Mouse (Mus musculus): ENCODE results near the gene Agpat3.
A peak's percentile ranks its signal among the peaks of the same experiment; 100 is the strongest.

Gene Agpat3

DNA sequence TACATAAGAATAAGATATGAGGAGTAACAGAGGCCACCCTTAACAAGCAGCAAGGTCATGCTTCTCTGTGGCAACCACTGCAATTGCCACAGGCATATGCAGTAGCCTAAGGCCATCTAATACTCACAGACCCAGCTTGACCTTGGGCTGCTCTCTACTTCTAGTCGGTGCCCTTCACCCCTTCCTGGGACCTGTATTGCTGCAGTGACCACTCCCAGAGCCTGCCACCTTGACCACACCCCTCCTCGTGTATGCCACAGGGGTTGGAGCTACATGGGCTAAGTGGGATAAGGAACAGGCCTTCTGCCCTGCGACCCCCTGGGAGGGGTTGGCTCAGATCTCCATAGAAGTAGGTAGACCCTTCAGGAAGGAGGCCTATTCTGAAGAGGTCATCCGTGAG lies 55.3 kb downstream of the Agpat3 start:
- no peak for DNase-seq (ENCODE audit: low spot score in 2 of 2)

- DNase-seq (ENCODE audit: low spot score in 2 of 2): no peak
Observed at GRCm38 (mm10) chr10:78296371-78296770, 55.9 kb downstream of the Agpat3 start.

DNA sequence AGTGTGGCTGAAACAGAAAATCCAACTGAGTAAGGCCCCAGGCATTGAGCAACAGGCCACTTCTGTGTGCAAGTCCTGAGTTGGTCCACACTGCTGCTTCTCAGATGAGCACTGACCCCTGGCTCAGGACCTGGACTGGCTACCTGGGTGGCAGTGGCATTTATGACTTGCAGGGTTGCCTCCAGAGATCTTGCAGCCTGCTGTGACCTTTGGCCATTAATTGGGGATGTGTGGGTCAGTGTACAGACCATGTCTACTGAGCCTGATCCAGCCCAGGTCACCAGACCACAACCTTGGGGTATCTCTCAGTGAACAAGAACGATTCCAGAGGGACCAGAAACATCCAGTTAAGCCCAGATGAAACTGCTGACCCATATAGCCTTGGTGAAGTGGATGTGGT lies 58.7 kb downstream of the Agpat3 start:
- DNase-seq (ENCODE audit: low spot score in 2 of 2): no peak

DNA sequence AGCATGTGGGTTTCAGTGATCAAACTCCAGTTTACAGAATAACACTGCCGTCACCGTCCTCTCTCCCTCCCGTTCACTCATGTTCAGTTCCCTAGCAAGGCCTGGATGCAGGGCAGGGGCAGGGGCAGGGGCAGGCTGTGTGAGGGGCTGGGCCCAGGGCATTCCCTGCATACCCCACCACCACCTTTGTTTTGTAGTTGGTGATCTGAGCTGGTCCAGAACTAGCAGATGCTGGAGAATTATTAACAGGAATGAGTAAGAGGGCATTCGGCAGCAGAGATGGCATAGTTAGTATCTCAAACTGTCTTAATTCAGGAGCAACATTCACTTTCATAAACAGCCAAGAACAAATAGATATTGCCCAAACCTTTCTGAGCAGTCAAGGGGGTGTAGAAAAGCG lies 59.9 kb downstream of the Agpat3 start:
- no peak for DNase-seq (ENCODE audit: low spot score in 2 of 2)

DNA sequence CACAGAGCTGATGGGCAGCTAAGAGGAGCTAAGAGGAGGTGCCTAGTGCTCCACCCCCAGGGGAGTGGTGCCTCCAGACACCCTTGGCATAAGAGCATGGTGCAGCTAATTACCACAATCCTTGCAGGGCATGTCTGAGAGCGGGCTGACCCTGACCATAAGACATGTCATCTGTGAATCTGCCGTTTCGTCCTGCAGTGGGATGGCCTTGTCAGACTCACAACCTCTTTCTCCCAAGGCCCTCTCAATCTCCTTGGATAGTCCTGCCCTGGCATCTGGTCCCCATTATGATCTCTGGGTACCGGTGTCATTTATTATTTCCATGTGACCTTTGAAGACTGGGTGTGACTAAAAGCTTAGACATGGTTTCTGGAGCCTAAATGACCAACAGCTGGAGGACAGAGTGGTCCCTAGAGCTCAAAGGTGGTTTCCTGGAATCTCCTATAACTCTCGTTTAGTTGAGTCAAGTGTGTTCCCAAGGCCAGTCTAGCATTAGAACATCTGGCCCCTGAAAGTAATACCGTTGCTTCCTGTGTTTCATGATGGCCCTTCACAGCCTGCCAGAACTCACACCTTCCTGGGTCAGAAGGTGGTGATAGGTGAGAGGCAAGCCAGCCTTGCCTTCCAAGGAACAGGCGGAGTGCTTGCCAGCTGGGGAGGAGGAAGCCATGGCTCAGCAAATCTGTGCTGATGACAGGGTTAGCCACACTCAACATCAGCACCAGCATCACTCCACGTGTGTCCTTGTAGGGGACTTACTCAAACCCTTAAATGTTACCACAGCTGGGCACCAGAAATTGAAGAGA lies 61.4 kb downstream of the Agpat3 start:
- DNase-seq (ENCODE audit: low spot score in 2 of 2): no peak

GRCm38 (mm10) chr10:78288896-78289295 lies 63.4 kb downstream of the Agpat3 start:
- DNase-seq (ENCODE audit: low spot score in 2 of 2): no peak

GRCm38 (mm10) chr10:78288135-78288534 lies 64.2 kb downstream of the Agpat3 start:
- DNase-seq (ENCODE audit: low spot score in 2 of 2): no peak

GRCm38 (mm10) chr10:78287465-78288132 lies 64.7 kb downstream of the Agpat3 start:
- no peak for DNase-seq (ENCODE audit: low spot score in 2 of 2)

GRCm38 (mm10) chr10:78285959-78286358 lies 66.3 kb downstream of the Agpat3 start:
- no peak for DNase-seq (ENCODE audit: low spot score in 2 of 2)

- DNase-seq (ENCODE audit: low spot score in 2 of 2): no peak
Observed at GRCm38 (mm10) chr10:78285409-78285808, 66.9 kb downstream of the Agpat3 start.

DNA sequence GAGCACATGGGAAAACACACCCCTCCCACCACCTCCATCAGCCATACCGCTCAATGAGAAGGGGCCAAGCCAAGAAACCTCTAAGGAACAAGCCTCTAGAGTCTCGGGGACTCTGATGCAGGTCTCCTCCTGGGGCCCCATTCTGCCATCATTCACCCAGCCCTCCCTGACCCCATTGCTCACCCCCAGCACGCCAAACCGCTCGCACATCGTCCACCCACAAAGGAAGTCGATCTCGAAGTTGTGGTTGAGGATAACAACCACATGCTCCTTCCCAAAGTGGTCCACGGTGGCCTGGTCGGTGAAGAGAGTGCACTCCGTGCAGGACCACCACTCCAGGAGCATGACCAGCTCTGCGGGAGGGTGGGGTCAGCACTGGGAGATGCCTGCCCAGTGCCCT lies 67.5 kb downstream of the Agpat3 start:
- DNase-seq (ENCODE audit: low spot score in 2 of 2): no peak

DNA sequence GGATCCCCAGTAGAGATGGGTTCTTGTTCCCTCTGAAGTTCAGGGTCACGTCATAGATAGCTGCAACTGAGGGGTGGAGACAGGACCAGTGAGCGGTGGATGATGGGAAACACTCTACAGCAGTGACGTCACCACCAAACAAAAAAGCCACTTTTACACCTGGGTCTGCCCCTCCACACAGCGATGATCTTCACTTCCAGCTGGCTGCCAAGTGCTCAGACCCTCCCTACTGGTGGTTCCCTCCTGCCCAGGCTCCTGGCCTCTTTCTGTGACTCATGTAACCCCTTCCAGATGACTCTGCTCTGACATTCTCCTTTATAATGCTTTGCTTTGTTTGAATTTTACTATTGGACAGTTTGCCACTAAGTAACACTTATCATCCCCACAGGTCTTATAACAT lies 69.9 kb downstream of the Agpat3 start:
- DNase-seq (ENCODE audit: low spot score in 2 of 2): no peak

GRCm38 (mm10) chr10:78280486-78280885 lies 71.8 kb downstream of the Agpat3 start:
- no peak for DNase-seq (ENCODE audit: low spot score in 2 of 2)

DNA sequence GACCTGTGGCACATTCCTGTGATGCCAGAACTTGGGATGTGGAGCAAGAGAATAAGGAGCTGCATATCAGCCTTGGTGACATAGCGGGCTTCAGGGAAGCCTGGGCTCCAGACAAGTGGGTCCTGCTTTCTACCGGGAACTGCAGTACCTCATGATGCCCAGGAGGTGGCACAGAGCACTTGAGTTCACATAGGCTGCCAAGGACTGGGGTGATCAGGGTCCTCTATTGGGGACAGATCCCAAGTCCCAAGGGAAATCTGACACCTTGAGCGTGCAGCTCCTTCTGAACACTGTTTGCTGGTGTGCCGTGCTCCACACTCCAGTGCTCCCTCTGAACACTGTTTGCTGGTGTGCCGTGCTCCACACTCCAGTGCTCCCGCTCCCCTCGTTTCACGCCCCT lies 73.1 kb downstream of the Agpat3 start:
- DNase-seq (ENCODE audit: low spot score in 2 of 2): peak; percentile 38 to 48

GRCm38 (mm10) chr10:78277835-78278234 lies 74.5 kb downstream of the Agpat3 start:
- DNase-seq (ENCODE audit: low spot score in 2 of 2): no peak

DNA sequence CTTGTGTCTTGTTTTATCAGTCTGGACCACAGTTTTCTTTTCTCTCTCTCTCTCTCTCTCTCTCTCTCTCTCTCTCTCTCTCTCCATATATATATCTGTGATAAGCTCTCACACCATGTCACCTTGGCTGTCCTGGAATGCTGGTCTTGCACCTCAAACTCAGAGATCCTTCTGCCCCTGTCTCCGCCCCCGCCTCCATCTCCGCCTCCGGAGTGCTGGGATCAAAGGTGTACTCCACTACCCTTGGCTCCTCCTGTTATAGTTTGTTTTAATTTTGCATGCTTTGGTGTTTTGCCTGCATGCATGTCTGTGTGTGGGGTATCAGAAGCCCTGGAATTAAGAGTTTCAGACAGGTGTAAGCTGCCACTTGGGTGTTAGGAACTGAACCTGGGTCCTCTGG lies 76.0 kb downstream of the Agpat3 start:
- DNase-seq (ENCODE audit: low spot score in 2 of 2): no peak

DNA sequence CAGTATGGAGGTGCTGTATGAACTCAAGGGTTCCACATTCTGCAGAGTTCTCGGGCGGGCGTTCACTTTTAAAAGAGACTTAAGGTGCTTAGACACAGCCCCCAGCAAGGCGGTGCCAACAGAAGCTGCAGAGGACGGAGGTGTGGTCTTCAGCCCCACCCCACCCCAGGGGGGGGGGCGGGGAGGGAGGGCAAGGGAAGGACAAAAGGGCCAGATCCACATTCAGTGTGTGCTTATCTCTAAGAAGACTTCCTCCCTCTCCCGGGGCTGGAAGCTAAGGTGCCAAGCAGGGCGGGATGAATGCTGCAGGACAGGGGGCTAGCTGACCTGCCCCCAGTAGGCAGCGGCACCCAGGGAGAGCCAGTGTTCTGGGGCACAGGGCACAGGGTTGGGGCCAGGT lies 79.4 kb downstream of the Agpat3 start:
- DNase-seq (ENCODE audit: low spot score in 2 of 2): peak in 1 of 2 experiments; percentile 21

GRCm38 (mm10) chr10:78265881-78266280 lies 86.4 kb downstream of the Agpat3 start:
- DNase-seq (ENCODE audit: low spot score in 2 of 2): no peak

DNA sequence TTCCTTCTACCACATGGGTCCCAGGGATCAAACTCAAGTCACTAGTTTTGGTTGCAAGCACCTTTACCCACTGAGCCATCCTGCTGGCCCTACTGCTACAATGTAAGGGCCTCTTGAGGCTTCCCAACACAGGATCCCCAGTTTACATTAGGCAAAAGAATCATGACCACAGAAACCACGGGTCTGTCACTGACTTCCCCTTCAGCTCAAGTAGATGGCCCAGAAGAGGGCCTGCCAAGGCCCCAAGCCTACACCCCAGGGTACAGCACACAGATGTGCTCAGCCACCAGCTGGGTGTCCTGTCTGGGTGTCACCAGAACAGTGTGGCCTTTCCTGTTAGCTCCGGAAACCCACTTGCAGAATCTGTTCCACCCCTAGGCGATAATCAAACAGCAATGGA lies 87.6 kb downstream of the Agpat3 start:
- DNase-seq (ENCODE audit: low spot score in 2 of 2): peak in 1 of 2 experiments; percentile 19

DNA sequence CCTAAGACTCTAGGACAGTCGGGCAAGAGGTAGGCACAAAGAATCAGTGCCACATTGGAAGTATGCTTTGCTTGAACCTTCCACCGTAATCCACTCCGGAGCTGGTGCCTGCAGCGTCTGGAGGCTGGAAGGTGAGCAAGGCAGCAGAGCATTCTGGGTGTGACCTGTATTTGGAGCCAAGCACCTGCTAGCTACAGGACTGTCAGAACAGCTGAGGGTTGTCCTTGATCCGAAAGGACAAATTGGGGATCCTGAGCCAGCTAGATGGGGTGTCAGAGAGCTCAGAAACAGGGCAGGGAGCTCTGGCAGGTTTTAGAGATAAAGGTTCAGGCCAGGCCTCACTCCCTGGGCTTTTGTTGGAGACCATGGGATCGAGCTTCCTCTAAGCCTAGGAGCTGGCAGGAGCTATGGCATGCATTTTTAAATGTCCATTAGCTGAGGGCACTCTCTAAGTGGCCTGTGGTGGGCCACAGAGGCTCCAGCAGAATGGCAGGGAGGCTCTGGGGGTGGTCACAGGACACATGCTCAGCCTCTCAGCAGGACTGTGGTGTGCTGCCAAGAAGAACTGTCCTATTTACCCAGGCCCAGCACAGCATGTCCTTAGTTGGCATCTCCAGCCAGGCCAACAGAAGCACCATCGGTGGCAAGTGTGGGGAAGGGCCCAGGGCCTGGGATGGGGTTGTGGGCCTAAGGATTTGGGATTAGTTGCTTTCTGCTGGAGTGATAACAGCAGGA lies 91.2 kb downstream of the Agpat3 start:
- DNase-seq (ENCODE audit: low spot score in 2 of 2): peak; percentile 25 to 41

GRCm38 (mm10) chr10:78260322-78260721 lies 92.0 kb downstream of the Agpat3 start:
- no peak for DNase-seq (ENCODE audit: low spot score in 2 of 2)

- DNase-seq (ENCODE audit: low spot score in 2 of 2): no peak
Observed at GRCm38 (mm10) chr10:78259702-78260101, 92.6 kb downstream of the Agpat3 start.

DNA sequence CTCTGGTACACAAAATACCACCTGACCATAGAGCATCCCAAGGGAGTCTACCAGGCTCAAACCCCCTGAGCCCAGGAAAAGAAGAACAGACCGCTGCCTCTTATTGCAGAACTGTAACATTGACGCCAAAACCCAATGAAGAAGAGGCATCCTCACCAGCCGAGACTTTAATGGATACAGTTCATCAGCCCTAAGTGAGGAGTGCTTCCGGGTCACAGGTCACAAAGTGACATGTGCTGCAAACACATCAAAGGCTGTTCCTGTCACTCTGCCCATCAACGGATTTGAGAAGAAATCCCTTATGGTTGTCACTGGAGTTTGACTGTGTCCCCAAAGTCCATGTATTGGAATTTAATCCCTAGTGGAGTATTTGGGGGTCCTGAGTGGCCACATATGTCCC lies 93.1 kb downstream of the Agpat3 start:
- DNase-seq (ENCODE audit: low spot score in 2 of 2): no peak
